Mouse (Mus musculus): ENCODE measurements around the gene Anxa8. TPM values are rescaled to one million over a fixed set of nuclear protein-coding genes. Genes with fewer than 3 reads are reported as not detected.

Anxa8 gene
- polyA plus RNA-seq, 1 experiment from 2014 or later: 1.2 TPM

- 52% methylated on average over 4 of the region's 4 CpGs for WGBS
- peak; percentile 19; the same call in 1 of the 2 replicates for ATAC-seq (ENCODE audit: insufficient number of reproducible peaks, insufficient read depth, low FRiP score, low read depth)
- Histone ChIP-seq H3K27me3 (ENCODE audit: control insufficient read depth, insufficient read depth, low read length) (no peaks in the 10 kb centered on the region), H3K4me3 (ENCODE audit: control insufficient read depth in 1 of 2, insufficient read depth in 1 of 2, low read depth in 1 of 2, low read length in 2 of 2) (no peak overlapping the region), H3K9ac (ENCODE audit: low read length) (no peak overlapping the region), H3K4me1 (ENCODE audit: control insufficient read depth in 2 of 2, insufficient read depth in 2 of 2, low read length in 2 of 2) (peaks cover 4 to 7% of the 10 kb centered on the region in 2 experiments), H3K9me3 (ENCODE audit: control insufficient read depth, low read length) (no peaks in the 10 kb centered on the region), H3K36me3 (ENCODE audit: control insufficient read depth, insufficient read depth, low read length) (no peaks in the 10 kb centered on the region), H3K27ac (replicated peaks in 1 of 2; ENCODE audit: control insufficient read depth in 1 of 2, insufficient read depth in 1 of 2, low read depth in 2 of 2, low read length in 2 of 2) (no peak overlapping the region), H3K4me2 (ENCODE audit: low read length) (no peak overlapping the region)
Measured at GRCm38 (mm10) chr14:34078293-34078692, 7.5 kb upstream of the Anxa8 start.

GRCm38 (mm10) chr14:34080321-34080997, 5.3 kb upstream of the Anxa8 start:
- Histone ChIP-seq H3K4me2 (ENCODE audit: low read length) (no peak overlapping the region), H3K27me3 (ENCODE audit: control insufficient read depth, insufficient read depth, low read length) (no peaks in the 10 kb centered on the region), H3K27ac (replicated peaks in 1 of 2; ENCODE audit: control insufficient read depth in 1 of 2, insufficient read depth in 1 of 2, low read depth in 2 of 2, low read length in 2 of 2) (no peak overlapping the region), H3K9ac (ENCODE audit: low read length) (no peak overlapping the region), H3K4me3 (ENCODE audit: control insufficient read depth in 1 of 2, insufficient read depth in 1 of 2, low read depth in 1 of 2, low read length in 2 of 2) (no peak overlapping the region), H3K9me3 (ENCODE audit: control insufficient read depth, low read length) (no peaks in the 10 kb centered on the region), H3K4me1 (ENCODE audit: control insufficient read depth in 2 of 2, insufficient read depth in 2 of 2, low read length in 2 of 2) (peaks cover under 1 to 4% of the 10 kb centered on the region in 2 experiments; a peak in 2 of 4 replicates), H3K36me3 (ENCODE audit: control insufficient read depth, insufficient read depth, low read length) (no peaks in the 10 kb centered on the region)
- peak; percentile 28; the same call in 1 of the 2 replicates for ATAC-seq (ENCODE audit: insufficient number of reproducible peaks, insufficient read depth, low FRiP score, low read depth)
- WGBS: 8% methylated on average over 11 of the region's 11 CpGs

- Histone ChIP-seq H3K4me3 (ENCODE audit: control insufficient read depth in 1 of 2, insufficient read depth in 1 of 2, low read depth in 1 of 2, low read length in 2 of 2) (no peak overlapping the region), H3K36me3 (ENCODE audit: control insufficient read depth, insufficient read depth, low read length) (no peaks in the 10 kb centered on the region), H3K4me2 (ENCODE audit: low read length) (no peak overlapping the region), H3K27me3 (ENCODE audit: control insufficient read depth, insufficient read depth, low read length) (no peaks in the 10 kb centered on the region), H3K27ac (replicated peaks in 1 of 2; ENCODE audit: control insufficient read depth in 1 of 2, insufficient read depth in 1 of 2, low read depth in 2 of 2, low read length in 2 of 2) (no peak overlapping the region), H3K9ac (ENCODE audit: low read length) (no peak overlapping the region), H3K4me1 (ENCODE audit: control insufficient read depth in 2 of 2, insufficient read depth in 2 of 2, low read length in 2 of 2) (no peaks in the 10 kb centered on the region), H3K9me3 (ENCODE audit: control insufficient read depth, low read length) (no peaks in the 10 kb centered on the region)
- WGBS: 60% methylated on average over 3 of the region's 4 CpGs
- no peak for ATAC-seq (ENCODE audit: insufficient number of reproducible peaks, insufficient read depth, low FRiP score, low read depth)
Measured at GRCm38 (mm10) chr14:34086806-34087205, 1.0 kb downstream of the Anxa8 start.

DNA sequence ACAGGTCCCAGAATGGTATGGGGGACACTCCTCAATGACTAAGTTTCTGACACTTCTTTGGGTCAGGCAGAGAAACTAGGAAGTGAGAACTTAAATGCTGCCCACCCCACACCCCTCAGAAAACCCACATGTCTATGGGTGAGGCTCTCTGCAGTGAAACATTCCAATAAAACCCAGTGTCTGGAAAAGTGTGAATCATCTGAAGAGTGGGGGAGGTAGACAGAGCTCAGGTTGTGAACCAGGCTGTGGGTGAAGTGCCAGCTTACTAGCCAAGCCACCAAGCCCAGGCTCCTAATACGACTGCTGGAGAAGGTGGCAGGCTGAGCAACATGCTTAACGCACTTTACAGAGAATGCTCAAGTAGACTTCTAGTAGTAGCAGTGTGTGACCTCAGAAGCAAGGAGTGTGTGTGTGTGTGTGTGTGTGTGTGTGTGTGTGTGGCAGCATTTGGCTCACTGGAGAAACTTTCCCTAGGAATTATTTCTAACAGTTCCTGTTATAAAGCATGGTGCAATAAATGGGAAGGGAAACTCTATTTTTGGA, 2.1 kb downstream of the Anxa8 start:
- Histone ChIP-seq H3K4me3 (ENCODE audit: control insufficient read depth in 1 of 2, insufficient read depth in 1 of 2, low read depth in 1 of 2, low read length in 2 of 2) (no peak overlapping the region), H3K36me3 (ENCODE audit: control insufficient read depth, insufficient read depth, low read length) (no peaks in the 10 kb centered on the region)
- 72% methylated on average over 2 of the region's 2 CpGs for whole genome bisulfite sequencing

DNA sequence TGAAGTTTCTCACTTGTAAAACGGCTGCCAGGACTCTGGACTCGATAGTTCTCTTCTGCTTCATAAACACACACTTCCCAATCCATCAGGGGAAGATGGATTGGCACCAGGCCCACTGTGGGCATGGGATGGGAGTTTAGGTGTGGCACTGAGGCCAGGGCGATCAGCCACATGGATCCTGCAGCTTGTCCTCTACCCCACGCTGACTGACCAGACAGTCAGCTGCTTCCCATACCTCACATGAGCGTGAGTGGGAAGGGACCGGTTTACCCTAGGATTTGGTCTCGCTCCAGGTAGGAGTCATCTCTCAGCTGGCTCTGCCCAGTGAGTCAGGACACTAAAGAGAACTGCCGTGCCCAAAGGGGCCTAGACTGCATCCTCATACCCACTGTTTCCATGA, 4.0 kb downstream of the Anxa8 start:
- WGBS: 72% methylated on average over 8 of the region's 8 CpGs
- no peak for ATAC-seq (ENCODE audit: insufficient number of reproducible peaks, insufficient read depth, low FRiP score, low read depth)
- Histone ChIP-seq H3K4me3 (ENCODE audit: control insufficient read depth in 1 of 2, insufficient read depth in 1 of 2, low read depth in 1 of 2, low read length in 2 of 2) (no peak overlapping the region), H3K27me3 (ENCODE audit: control insufficient read depth, insufficient read depth, low read length) (no peaks in the 10 kb centered on the region), H3K4me2 (ENCODE audit: low read length) (no peak overlapping the region), H3K9ac (ENCODE audit: low read length) (no peak overlapping the region), H3K27ac (replicated peaks in 1 of 2; ENCODE audit: control insufficient read depth in 1 of 2, insufficient read depth in 1 of 2, low read depth in 2 of 2, low read length in 2 of 2) (no peak overlapping the region), H3K36me3 (ENCODE audit: control insufficient read depth, insufficient read depth, low read length) (no peaks in the 10 kb centered on the region), H3K9me3 (ENCODE audit: control insufficient read depth, low read length) (no peaks in the 10 kb centered on the region), H3K4me1 (ENCODE audit: control insufficient read depth in 2 of 2, insufficient read depth in 2 of 2, low read length in 2 of 2) (no peaks in the 10 kb centered on the region)

More for the DNA sequence above, 2.1 kb downstream of the Anxa8 start:
- Histone ChIP-seq H3K4me2 (ENCODE audit: low read length) (no peak overlapping the region), H3K9ac (ENCODE audit: low read length) (no peak overlapping the region), H3K4me1 (ENCODE audit: control insufficient read depth in 2 of 2, insufficient read depth in 2 of 2, low read length in 2 of 2) (no peaks in the 10 kb centered on the region), H3K27me3 (ENCODE audit: control insufficient read depth, insufficient read depth, low read length) (no peaks in the 10 kb centered on the region), H3K9me3 (ENCODE audit: control insufficient read depth, low read length) (no peaks in the 10 kb centered on the region), H3K27ac (replicated peaks in 1 of 2; ENCODE audit: control insufficient read depth in 1 of 2, insufficient read depth in 1 of 2, low read depth in 2 of 2, low read length in 2 of 2) (no peak overlapping the region)
- ATAC-seq (ENCODE audit: insufficient number of reproducible peaks, insufficient read depth, low FRiP score, low read depth): no peak

DNA sequence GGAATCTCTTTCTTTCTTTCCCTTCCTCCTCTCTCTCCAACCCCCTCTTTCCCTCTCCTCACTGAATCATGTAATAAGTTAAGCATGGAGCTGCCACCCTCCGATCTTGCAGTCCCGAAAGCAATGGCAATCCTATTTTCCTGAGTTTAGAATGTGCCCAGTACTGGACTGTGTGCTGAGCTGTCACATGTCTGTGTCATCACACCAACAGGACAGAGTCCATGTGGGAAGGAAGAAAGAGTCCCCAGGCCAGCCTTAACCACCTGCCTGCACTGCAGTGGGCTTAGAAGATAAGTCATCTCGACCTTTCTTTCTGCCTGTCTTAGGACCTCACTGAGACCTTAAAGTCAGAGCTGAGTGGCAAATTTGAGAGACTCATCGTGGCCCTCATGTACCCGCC, 5.7 kb downstream of the Anxa8 start:
- Histone ChIP-seq H3K4me3 (ENCODE audit: control insufficient read depth in 1 of 2, insufficient read depth in 1 of 2, low read depth in 1 of 2, low read length in 2 of 2) (no peak overlapping the region), H3K4me1 (ENCODE audit: control insufficient read depth in 2 of 2, insufficient read depth in 2 of 2, low read length in 2 of 2) (no peaks in the 10 kb centered on the region), H3K4me2 (ENCODE audit: low read length) (no peak overlapping the region), H3K9ac (ENCODE audit: low read length) (no peak overlapping the region), H3K27me3 (ENCODE audit: control insufficient read depth, insufficient read depth, low read length) (no peaks in the 10 kb centered on the region), H3K27ac (replicated peaks in 1 of 2; ENCODE audit: control insufficient read depth in 1 of 2, insufficient read depth in 1 of 2, low read depth in 2 of 2, low read length in 2 of 2) (no peak overlapping the region), H3K9me3 (ENCODE audit: control insufficient read depth, low read length) (no peaks in the 10 kb centered on the region), H3K36me3 (ENCODE audit: control insufficient read depth, insufficient read depth, low read length) (no peaks in the 10 kb centered on the region)
- no peak for ATAC-seq (ENCODE audit: insufficient number of reproducible peaks, insufficient read depth, low FRiP score, low read depth)
- WGBS: 74% methylated on average over 5 of the region's 5 CpGs

DNA sequence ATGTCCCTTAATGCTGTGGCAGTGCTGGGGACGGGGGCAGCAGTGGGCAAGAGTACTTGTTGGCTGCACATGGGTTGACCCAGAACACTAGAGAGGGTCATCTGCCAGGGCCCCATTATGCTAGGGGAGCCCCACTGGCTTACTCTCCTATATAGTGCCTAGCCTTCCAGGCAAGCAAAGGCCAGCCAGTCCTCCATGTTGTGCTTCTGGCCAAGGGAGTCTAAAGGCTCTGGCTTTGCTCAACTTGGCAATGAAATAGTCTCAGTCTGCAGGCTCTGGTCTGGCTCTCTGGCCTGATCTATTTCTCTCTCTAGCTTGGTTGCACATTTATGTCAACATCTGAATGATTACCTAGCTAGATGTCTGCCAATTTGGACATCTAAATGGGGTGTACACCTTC, 7.1 kb downstream of the Anxa8 start:
- no peak overlapping the region for H3K4me3 ChIP-seq (ENCODE audit: control insufficient read depth in 1 of 2, insufficient read depth in 1 of 2, low read depth in 1 of 2, low read length in 2 of 2)
- H3K9me3 ChIP-seq (ENCODE audit: control insufficient read depth, low read length): no peaks in the 10 kb centered on the region
- H3K27ac ChIP-seq (replicated peaks in 1 of 2; ENCODE audit: control insufficient read depth in 1 of 2, insufficient read depth in 1 of 2, low read depth in 2 of 2, low read length in 2 of 2): no peak overlapping the region
- H3K9ac ChIP-seq (ENCODE audit: low read length): no peak overlapping the region
- H3K4me1 ChIP-seq (ENCODE audit: control insufficient read depth in 2 of 2, insufficient read depth in 2 of 2, low read length in 2 of 2): no peaks in the 10 kb centered on the region
- ATAC-seq (ENCODE audit: insufficient number of reproducible peaks, insufficient read depth, low FRiP score, low read depth): no peak
- 95% methylated on average over 1 of the region's 1 CpGs for WGBS
- no peaks in the 10 kb centered on the region for H3K36me3 ChIP-seq (ENCODE audit: control insufficient read depth, insufficient read depth, low read length)
- no peak overlapping the region for H3K4me2 ChIP-seq (ENCODE audit: low read length)
- no peaks in the 10 kb centered on the region for H3K27me3 ChIP-seq (ENCODE audit: control insufficient read depth, insufficient read depth, low read length)

DNA sequence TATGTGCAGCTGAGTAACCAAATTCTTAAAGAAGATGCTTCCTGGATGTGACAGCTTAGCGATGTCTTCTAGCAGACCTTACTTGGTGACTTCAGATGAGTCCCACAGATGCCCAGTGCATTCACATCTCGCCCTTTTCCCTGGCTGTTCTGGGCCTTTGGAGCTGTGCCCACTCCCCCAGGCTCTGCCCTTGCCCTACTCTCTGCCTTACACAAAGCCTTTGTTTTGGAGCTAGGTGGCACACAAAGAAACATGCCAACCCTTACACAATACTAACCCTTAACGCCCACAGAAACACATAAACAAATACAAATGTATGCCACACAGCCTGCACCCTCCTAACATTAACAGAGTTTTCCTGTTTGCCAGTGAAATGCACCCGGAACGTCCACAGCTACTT, 10.4 kb downstream of the Anxa8 start:
- Histone ChIP-seq H3K4me1 (ENCODE audit: control insufficient read depth in 2 of 2, insufficient read depth in 2 of 2, low read length in 2 of 2) (no peaks in the 10 kb centered on the region), H3K9me3 (ENCODE audit: control insufficient read depth, low read length) (no peaks in the 10 kb centered on the region), H3K27ac (replicated peaks in 1 of 2; ENCODE audit: control insufficient read depth in 1 of 2, insufficient read depth in 1 of 2, low read depth in 2 of 2, low read length in 2 of 2) (no peak overlapping the region), H3K9ac (ENCODE audit: low read length) (no peak overlapping the region), H3K36me3 (ENCODE audit: control insufficient read depth, insufficient read depth, low read length) (no peaks in the 10 kb centered on the region), H3K27me3 (ENCODE audit: control insufficient read depth, insufficient read depth, low read length) (no peaks in the 10 kb centered on the region), H3K4me3 (ENCODE audit: control insufficient read depth in 1 of 2, insufficient read depth in 1 of 2, low read depth in 1 of 2, low read length in 2 of 2) (no peak overlapping the region), H3K4me2 (ENCODE audit: low read length) (no peak overlapping the region)
- no peak for ATAC-seq (ENCODE audit: insufficient number of reproducible peaks, insufficient read depth, low FRiP score, low read depth)
- WGBS: 70% methylated on average over 5 of the region's 5 CpGs
